Mouse (Mus musculus): ENCODE measurements around the gene Gabbr1. TPM values are rescaled to one million over a fixed set of nuclear protein-coding genes. Genes with fewer than 3 reads are reported as not detected.
"Not testable (repeated sequence)": the region's sequence is repeated elsewhere in the genome, so short reads cannot be mapped to it uniquely, and the experiment has no call there.

The Gabbr1 gene
- polyA plus RNA-seq, 1 experiment from 2014 or later, result 19.7 TPM

- Histone ChIP-seq H3K27ac (ENCODE audit: low read depth, low read length) (no peak overlapping the region), H3K9ac (ENCODE audit: low read length) (no peak overlapping the region)
- no peak for ATAC-seq (replicated peaks; ENCODE audit: low FRiP score)
Measured at GRCm38 (mm10) chr17:37009460-37010042, 36.2 kb upstream of the Gabbr1 start.

GRCm38 (mm10) chr17:37011719-37012118 lies 34.0 kb upstream of the Gabbr1 start:
- no peak overlapping the region for H3K9ac ChIP-seq (ENCODE audit: low read length)
- no peaks in the 10 kb centered on the region for H3K27me3 ChIP-seq (ENCODE audit: control insufficient read depth, insufficient read depth, low read length)
- no peak for ATAC-seq (replicated peaks; ENCODE audit: low FRiP score)
- no peak for DNase-seq (ENCODE audit: low spot score)
- 78% methylated on average over 3 of the region's 3 CpGs for WGBS
- no peak overlapping the region for H3K4me3 ChIP-seq (ENCODE audit: low read depth, low read length)
- H3K4me1 ChIP-seq (replicated peaks; ENCODE audit: control insufficient read depth, insufficient read depth, low read length), result 0 out of 2 replicates have a peak, but pooled peaks cover 2% of the 10 kb centered on the region
- H3K36me3 ChIP-seq (ENCODE audit: control insufficient read depth, insufficient read depth, low read length), result peaks cover 10% of the 10 kb centered on the region
- H3K9me3 ChIP-seq (ENCODE audit: control insufficient read depth, low read length), result no peaks in the 10 kb centered on the region
- H3K27ac ChIP-seq (ENCODE audit: low read depth, low read length), result no peak overlapping the region
- no peak overlapping the region for H3K4me2 ChIP-seq (ENCODE audit: low read depth, low read length, severe bottlenecking)

More at GRCm38 (mm10) chr17:37009460-37010042, 36.2 kb upstream of the Gabbr1 start:
- Histone ChIP-seq H3K4me3 (ENCODE audit: low read depth, low read length) (no peak overlapping the region), H3K4me1 (replicated peaks; ENCODE audit: control insufficient read depth, insufficient read depth, low read length) (0 out of 2 replicates have a peak, but pooled peaks cover 2% of the 10 kb centered on the region), H3K9me3 (ENCODE audit: control insufficient read depth, low read length) (no peaks in the 10 kb centered on the region), H3K36me3 (ENCODE audit: control insufficient read depth, insufficient read depth, low read length) (peaks cover 10% of the 10 kb centered on the region), H3K27me3 (ENCODE audit: control insufficient read depth, insufficient read depth, low read length) (no peaks in the 10 kb centered on the region), H3K4me2 (ENCODE audit: low read depth, low read length, severe bottlenecking) (no peak overlapping the region)
- WGBS, result 93% methylated on average over 17 of the region's 17 CpGs
- DNase-seq (ENCODE audit: low spot score), result no peak

GRCm38 (mm10) chr17:37012141-37012540 lies 33.6 kb upstream of the Gabbr1 start:
- Histone ChIP-seq H3K4me3 (ENCODE audit: low read depth, low read length) (no peak overlapping the region), H3K9me3 (ENCODE audit: control insufficient read depth, low read length) (no peaks in the 10 kb centered on the region), H3K4me2 (ENCODE audit: low read depth, low read length, severe bottlenecking) (no peak overlapping the region), H3K9ac (ENCODE audit: low read length) (no peak overlapping the region), H3K27ac (ENCODE audit: low read depth, low read length) (no peak overlapping the region), H3K36me3 (ENCODE audit: control insufficient read depth, insufficient read depth, low read length) (peaks cover 10% of the 10 kb centered on the region), H3K27me3 (ENCODE audit: control insufficient read depth, insufficient read depth, low read length) (no peaks in the 10 kb centered on the region), H3K4me1 (replicated peaks; ENCODE audit: control insufficient read depth, insufficient read depth, low read length) (0 out of 2 replicates have a peak, but pooled peaks cover 2% of the 10 kb centered on the region)
- ATAC-seq (replicated peaks; ENCODE audit: low FRiP score), result no peak
- 76% methylated on average over 5 of the region's 5 CpGs for WGBS
- no peak for DNase-seq (ENCODE audit: low spot score)

GRCm38 (mm10) chr17:37016333-37016732 lies 29.4 kb upstream of the Gabbr1 start:
- Histone ChIP-seq H3K9me3 (ENCODE audit: control insufficient read depth, low read length) (no peaks in the 10 kb centered on the region), H3K9ac (ENCODE audit: low read length) (no peak overlapping the region), H3K4me2 (ENCODE audit: low read depth, low read length, severe bottlenecking) (no peak overlapping the region), H3K36me3 (ENCODE audit: control insufficient read depth, insufficient read depth, low read length) (no peaks in the 10 kb centered on the region; the same call in 1 of the 2 replicates), H3K27me3 (ENCODE audit: control insufficient read depth, insufficient read depth, low read length) (no peaks in the 10 kb centered on the region), H3K4me3 (ENCODE audit: low read depth, low read length) (no peak overlapping the region), H3K4me1 (replicated peaks; ENCODE audit: control insufficient read depth, insufficient read depth, low read length) (0 out of 2 replicates have a peak, but pooled peaks cover 2% of the 10 kb centered on the region), H3K27ac (ENCODE audit: low read depth, low read length) (no peak overlapping the region)
- no peak for ATAC-seq (replicated peaks; ENCODE audit: low FRiP score)
- DNase-seq (ENCODE audit: low spot score), result no peak

DNA sequence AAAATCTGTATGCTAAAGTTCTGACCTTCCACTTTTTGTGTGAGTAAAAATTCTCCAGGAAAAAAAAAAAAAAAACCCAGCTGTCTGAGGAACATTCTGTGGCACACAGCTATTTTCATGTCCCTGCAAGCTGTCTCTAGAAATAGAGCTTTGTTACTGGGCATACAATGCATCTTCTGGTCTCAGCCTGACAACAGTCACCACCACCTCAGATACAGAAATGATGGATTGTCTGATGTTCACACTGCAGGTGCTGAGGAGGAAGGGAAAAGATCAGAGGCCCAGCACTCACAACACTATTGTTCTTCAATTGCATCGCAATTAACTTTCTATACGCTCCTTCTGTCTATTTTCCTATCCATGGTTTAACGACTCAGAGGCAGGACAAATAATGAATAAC lies 27.4 kb upstream of the Gabbr1 start:
- Histone ChIP-seq H3K4me1 (replicated peaks; ENCODE audit: control insufficient read depth, insufficient read depth, low read length) (no peaks in the 10 kb centered on the region), H3K4me3 (ENCODE audit: low read depth, low read length) (no peak overlapping the region), H3K36me3 (ENCODE audit: control insufficient read depth, insufficient read depth, low read length) (no peaks in the 10 kb centered on the region), H3K9ac (ENCODE audit: low read length) (no peak overlapping the region), H3K27me3 (ENCODE audit: control insufficient read depth, insufficient read depth, low read length) (no peaks in the 10 kb centered on the region), H3K4me2 (ENCODE audit: low read depth, low read length, severe bottlenecking) (no peak overlapping the region), H3K27ac (ENCODE audit: low read depth, low read length) (no peak overlapping the region), H3K9me3 (ENCODE audit: control insufficient read depth, low read length) (no peaks in the 10 kb centered on the region)
- ATAC-seq (replicated peaks; ENCODE audit: low FRiP score) (no peak), DNase-seq (ENCODE audit: low spot score) (no peak)
- 65% methylated on average over 3 of the region's 3 CpGs for WGBS

DNA sequence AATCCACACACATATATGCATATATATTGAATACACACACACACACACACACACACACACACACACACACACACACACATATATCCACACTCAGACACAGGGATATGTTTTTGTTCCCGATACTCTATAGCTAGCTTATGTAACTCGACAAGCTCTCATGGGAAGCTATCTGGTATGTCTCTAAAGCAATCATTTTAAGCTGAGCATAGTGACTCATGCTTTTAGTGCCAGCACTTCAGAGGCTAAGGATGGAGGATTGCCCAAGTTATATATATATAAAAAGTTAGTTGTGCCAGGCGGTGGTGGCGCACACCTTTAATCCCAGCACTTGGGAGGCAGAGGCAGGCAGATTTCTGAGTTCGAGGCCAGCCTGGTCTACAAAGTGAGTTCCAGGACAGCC lies 26.5 kb upstream of the Gabbr1 start:
- ATAC-seq (replicated peaks; ENCODE audit: low FRiP score); H3K4me3 ChIP-seq (ENCODE audit: low read depth, low read length); H3K27ac ChIP-seq (ENCODE audit: low read depth, low read length); H3K4me1 ChIP-seq (replicated peaks; ENCODE audit: control insufficient read depth, insufficient read depth, low read length); H3K9ac ChIP-seq (ENCODE audit: low read length); H3K36me3 ChIP-seq (ENCODE audit: control insufficient read depth, insufficient read depth, low read length); H3K4me2 ChIP-seq (ENCODE audit: low read depth, low read length, severe bottlenecking); H3K27me3 ChIP-seq (ENCODE audit: control insufficient read depth, insufficient read depth, low read length); DNase-seq (ENCODE audit: low spot score); H3K9me3 ChIP-seq (ENCODE audit: control insufficient read depth, low read length): not testable (repeated sequence)
- 94% methylated on average over 5 of the region's 5 CpGs for WGBS

GRCm38 (mm10) chr17:37022628-37023576 lies 22.9 kb upstream of the Gabbr1 start, which contains the start of gene Mog:
TSS of gene Mog (minus strand) at chr17:37023398.
- H3K27me3 ChIP-seq (ENCODE audit: control insufficient read depth, insufficient read depth, low read length), result no peaks in the 10 kb centered on the region
- no peak within 1 kb of the TSS for H3K9ac ChIP-seq (ENCODE audit: low read length)
- DNase-seq (ENCODE audit: low spot score), result no peak
- no peaks in the 10 kb centered on the region for H3K4me1 ChIP-seq (replicated peaks; ENCODE audit: control insufficient read depth, insufficient read depth, low read length)
- H3K27ac ChIP-seq (ENCODE audit: low read depth, low read length), result no peak within 1 kb of the TSS
- H3K36me3 ChIP-seq (ENCODE audit: control insufficient read depth, insufficient read depth, low read length), result no peaks in the 10 kb centered on the region
- 73% methylated on average over 9 of the region's 9 CpGs for WGBS
- ATAC-seq (replicated peaks; ENCODE audit: low FRiP score), result no peak
- no peak within 1 kb of the TSS for H3K4me2 ChIP-seq (ENCODE audit: low read depth, low read length, severe bottlenecking)
- H3K9me3 ChIP-seq (ENCODE audit: control insufficient read depth, low read length), result no peaks in the 10 kb centered on the region
- no peak within 1 kb of the TSS for H3K4me3 ChIP-seq (ENCODE audit: low read depth, low read length)

GRCm38 (mm10) chr17:37026425-37026824 lies 19.3 kb upstream of the Gabbr1 start:
- no peaks in the 10 kb centered on the region for H3K27me3 ChIP-seq (ENCODE audit: control insufficient read depth, insufficient read depth, low read length)
- WGBS, result 69% methylated on average over 2 of the region's 2 CpGs
- H3K9me3 ChIP-seq (ENCODE audit: control insufficient read depth, low read length), result no peaks in the 10 kb centered on the region
- no peak overlapping the region for H3K4me2 ChIP-seq (ENCODE audit: low read depth, low read length, severe bottlenecking)
- H3K4me3 ChIP-seq (ENCODE audit: low read depth, low read length), result no peak overlapping the region
- no peaks in the 10 kb centered on the region; the same call in 1 of the 2 replicates for H3K4me1 ChIP-seq (replicated peaks; ENCODE audit: control insufficient read depth, insufficient read depth, low read length)
- no peaks in the 10 kb centered on the region for H3K36me3 ChIP-seq (ENCODE audit: control insufficient read depth, insufficient read depth, low read length)
- no peak overlapping the region for H3K9ac ChIP-seq (ENCODE audit: low read length)
- no peak overlapping the region for H3K27ac ChIP-seq (ENCODE audit: low read depth, low read length)
- DNase-seq (ENCODE audit: low spot score), result no peak
- ATAC-seq (replicated peaks; ENCODE audit: low FRiP score), result no peak
